Mouse (Mus musculus) adrenal gland, postnatal 36 days (tissue): Measurements from ENCODE around the gene Gm37240. TPM values are rescaled to one million over a fixed set of nuclear protein-coding genes. Genes with fewer than 3 reads are reported as not detected.
"Not testable (repeated sequence)": the region's sequence is repeated elsewhere in the genome, so short reads cannot be mapped to it uniquely, and the experiment has no call there.

Source experiments
- DNase-seq, 2 experiments: peaks; one replicate each; pipeline ENCODE4 v3.0.0; 2021; ENCODE audit warnings: mixed read lengths in 1 of 2
- total RNA-seq, 2 experiments: library from RNA; stranded (reverse); gene quantifications; 2 replicates each; pipeline ENCODE4 v1.2.3; 2021

Gene Gm37240
- total RNA-seq, 2 experiments from 2014 or later, result 2.5 to 4.5 TPM

- no peak for DNase-seq
These were observed 1215.2 kb downstream of the Gm37240 start for GRCm38 (mm10) chr3:84672136-84672535.

GRCm38 (mm10) chr3:84668957-84669356, 1218.4 kb downstream of the Gm37240 start:
- DNase-seq, result no peak

- DNase-seq, result no peak
These were observed 1221.9 kb downstream of the Gm37240 start for GRCm38 (mm10) chr3:84665255-84666073.

- no peak for DNase-seq
These were observed 1222.6 kb downstream of the Gm37240 start for GRCm38 (mm10) chr3:84664686-84665085.

GRCm38 (mm10) chr3:84663858-84664257, 1223.5 kb downstream of the Gm37240 start:
- DNase-seq, result no peak

- peak; percentile 56 to 65 for DNase-seq
These were observed 1224.2 kb downstream of the Gm37240 start for GRCm38 (mm10) chr3:84663079-84663478.

GRCm38 (mm10) chr3:84660380-84660779, 1226.9 kb downstream of the Gm37240 start:
- no peak for DNase-seq

GRCm38 (mm10) chr3:84658872-84659271, 1228.4 kb downstream of the Gm37240 start:
- no peak for DNase-seq

GRCm38 (mm10) chr3:84658017-84658416, 1229.3 kb downstream of the Gm37240 start:
- no peak for DNase-seq

GRCm38 (mm10) chr3:84657240-84657639, 1230.1 kb downstream of the Gm37240 start:
- DNase-seq, result no peak

- not testable (repeated sequence) for DNase-seq
These were observed 1231.5 kb downstream of the Gm37240 start for GRCm38 (mm10) chr3:84655785-84656150.

- DNase-seq, result no peak
These were observed 1232.2 kb downstream of the Gm37240 start for GRCm38 (mm10) chr3:84654900-84655784.

- peak; percentile 52 to 54 for DNase-seq
These were observed 1233.0 kb downstream of the Gm37240 start for GRCm38 (mm10) chr3:84654246-84654826.

- peak in 1 of 2 experiments; percentile 49 for DNase-seq
These were observed 1233.6 kb downstream of the Gm37240 start for GRCm38 (mm10) chr3:84653557-84654245.

- DNase-seq, result peak; percentile 58 to 59
These were observed 1234.4 kb downstream of the Gm37240 start for GRCm38 (mm10) chr3:84652643-84653556.

GRCm38 (mm10) chr3:84649578-84650327, 1237.6 kb downstream of the Gm37240 start:
- DNase-seq, result no peak

GRCm38 (mm10) chr3:84648069-84648468, 1239.2 kb downstream of the Gm37240 start:
- not testable (repeated sequence) for DNase-seq

GRCm38 (mm10) chr3:84647616-84648015, 1239.7 kb downstream of the Gm37240 start:
- DNase-seq, result peak; percentile 72 to 74

GRCm38 (mm10) chr3:84646331-84646845, 1240.9 kb downstream of the Gm37240 start:
- peak; percentile 69 to 79 for DNase-seq

- DNase-seq, result peak; percentile 34 to 42
These were observed 1241.4 kb downstream of the Gm37240 start for GRCm38 (mm10) chr3:84646007-84646290.
